Mouse (Mus musculus) brown adipose tissue, adult 24 weeks (tissue): Measurements from ENCODE around the gene Dnah7a. TPM values are rescaled to one million over a fixed set of nuclear protein-coding genes. Genes with fewer than 3 reads are reported as not detected.
"Not testable (repeated sequence)": the region's sequence is repeated elsewhere in the genome, so short reads cannot be mapped to it uniquely, and the experiment has no call there.

Experiments
- H3K27ac ChIP-seq: fragments of 200-500 bp; replicated peaks from 2 replicates; pipeline ENCODE4 v1.5.1; 2012; ENCODE audit warnings: low read depth, mild to moderate bottlenecking, low read length
- H3K4me1 ChIP-seq: fragments of 200-500 bp; 2 replicates; pipeline ENCODE4 v1.6.1; 2012; ENCODE audit warnings: low read length, mixed read lengths; ENCODE audit not compliant: control insufficient read depth, insufficient read depth, insufficient read length
- H3K4me3 ChIP-seq: fragments of 200-500 bp; 2 replicates; pipeline ENCODE4 v1.5.1; 2012; ENCODE audit warnings: low read depth, mild to moderate bottlenecking, low read length, moderate library complexity; ENCODE audit not compliant: insufficient read depth
- polyA plus RNA-seq: library from polyadenylated mRNA; stranded (reverse); fragments of >200 nt; gene quantifications from 2 replicates; pipeline ENCODE4 v1.2.4, GENCODE M21; 2012; ENCODE audit not compliant: missing spikeins, insufficient read depth, insufficient read length

Gene Dnah7a
- polyA plus RNA-seq, result not detected in 2 replicates

GRCm38 (mm10) chr1:53706431-53707361 is at the start of gene Dnah7a:
Gene Dnah7a (minus strand): TSS chr1:53706784.
- H3K27ac ChIP-seq, result no peak within 1 kb of the TSS
- peak within 1 kb of the TSS; percentile 44 for H3K4me3 ChIP-seq
- peaks cover 8% of the 10 kb centered on the region; the same call in 1 of the 2 replicates for H3K4me1 ChIP-seq

GRCm38 (mm10) chr1:53753501-53753900 is 46.9 kb upstream of the Dnah7a start:
- not testable (repeated sequence) for H3K4me3 ChIP-seq, H3K27ac ChIP-seq, H3K4me1 ChIP-seq

- Histone ChIP-seq H3K4me1 (no peaks in the 10 kb centered on the region), H3K4me3 (no peak overlapping the region), H3K27ac (no peak overlapping the region)
These were observed 44.6 kb upstream of the Dnah7a start for GRCm38 (mm10) chr1:53751144-53751543.

GRCm38 (mm10) chr1:53750697-53751096 is 44.1 kb upstream of the Dnah7a start:
- not testable (repeated sequence) for H3K4me3 ChIP-seq, H3K4me1 ChIP-seq, H3K27ac ChIP-seq

- H3K4me3 ChIP-seq, H3K27ac ChIP-seq, H3K4me1 ChIP-seq: not testable (repeated sequence)
These were observed 43.3 kb upstream of the Dnah7a start for GRCm38 (mm10) chr1:53749881-53750385.

- Histone ChIP-seq H3K4me1 (no peaks in the 10 kb centered on the region), H3K4me3 (no peak overlapping the region), H3K27ac (no peak overlapping the region)
These were observed 42.0 kb upstream of the Dnah7a start for GRCm38 (mm10) chr1:53748571-53748970.

GRCm38 (mm10) chr1:53746001-53746400 is 39.4 kb upstream of the Dnah7a start:
- no peak overlapping the region for H3K4me3 ChIP-seq

GRCm38 (mm10) chr1:53741742-53742458 is 35.3 kb upstream of the Dnah7a start:
- Histone ChIP-seq H3K4me3 (no peak overlapping the region), H3K4me1 (no peaks in the 10 kb centered on the region), H3K27ac (0 out of 2 replicates have a peak overlapping the region, but pooled peaks have one; percentile 3)

More at GRCm38 (mm10) chr1:53746001-53746400, 39.4 kb upstream of the Dnah7a start:
- H3K27ac ChIP-seq, result no peak overlapping the region
- no peaks in the 10 kb centered on the region for H3K4me1 ChIP-seq

- Histone ChIP-seq H3K27ac (no peak overlapping the region), H3K4me1 (no peaks in the 10 kb centered on the region), H3K4me3 (no peak overlapping the region)
These were observed 34.3 kb upstream of the Dnah7a start for GRCm38 (mm10) chr1:53740777-53741336.

GRCm38 (mm10) chr1:53740077-53740776 is 33.6 kb upstream of the Dnah7a start:
- not testable (repeated sequence) for H3K27ac ChIP-seq, H3K4me3 ChIP-seq, H3K4me1 ChIP-seq

- no peak overlapping the region for H3K4me3 ChIP-seq
- no peak overlapping the region for H3K27ac ChIP-seq
- no peaks in the 10 kb centered on the region for H3K4me1 ChIP-seq
These were observed 30.0 kb upstream of the Dnah7a start for GRCm38 (mm10) chr1:53736583-53736982.

GRCm38 (mm10) chr1:53728489-53729225 is 22.1 kb upstream of the Dnah7a start:
- no peak overlapping the region for H3K27ac ChIP-seq
- H3K4me1 ChIP-seq, result no peaks in the 10 kb centered on the region
- H3K4me3 ChIP-seq, result no peak overlapping the region

GRCm38 (mm10) chr1:53726883-53727282 is 20.3 kb upstream of the Dnah7a start:
- Histone ChIP-seq H3K4me1 (no peaks in the 10 kb centered on the region), H3K27ac (no peak overlapping the region), H3K4me3 (no peak overlapping the region)

- Histone ChIP-seq H3K4me3 (no peak overlapping the region), H3K4me1 (no peaks in the 10 kb centered on the region), H3K27ac (no peak overlapping the region)
These were observed 14.8 kb upstream of the Dnah7a start for GRCm38 (mm10) chr1:53721353-53721752.
